Mouse (Mus musculus) limb, embryonic 13.5 days (tissue): ENCODE results near the gene Ankrd50. TPM values are rescaled to one million over a fixed set of nuclear protein-coding genes. Genes with fewer than 3 reads are reported as not detected.

Experiments used
- ATAC-seq: fragments of 200-750 bp; cut with Nextera tagmentation; 2 replicates; pipeline ENCODE4 v1.8.0; 2017; ENCODE audit warnings: low read depth, moderate number of reproducible peaks, moderate TSS enrichment; ENCODE audit not compliant: low FRiP score
- H3K27ac ChIP-seq: fragments of 300-500 bp; sonication (generic); 2 replicates; pipeline ENCODE4 v1.5.1; 2015; ENCODE audit warnings: inconsistent platforms, mild to moderate bottlenecking, moderate library complexity
- H3K27me3 ChIP-seq: fragments of 300-500 bp; sonication (generic); 2 replicates; pipeline ENCODE4 v1.6.1; 2015; ENCODE audit warnings: mild to moderate bottlenecking, inconsistent platforms
- H3K36me3 ChIP-seq: fragments of 300-500 bp; sonication (generic); 2 replicates; pipeline ENCODE4 v1.6.1; 2015; ENCODE audit warnings: inconsistent platforms, mild to moderate bottlenecking, moderate library complexity
- H3K4me1 ChIP-seq: fragments of 300-500 bp; sonication (generic); 2 replicates; pipeline ENCODE4 v1.6.1; 2015; ENCODE audit warnings: inconsistent platforms
- H3K4me2 ChIP-seq: fragments of 300-500 bp; sonication (generic); replicated peaks from 2 replicates; pipeline ENCODE4 v1.6.1; 2015; ENCODE audit warnings: inconsistent platforms, mild to moderate bottlenecking, moderate library complexity
- H3K4me3 ChIP-seq: fragments of 300-500 bp; sonication (generic); 2 replicates; pipeline ENCODE4 v1.5.1; 2015; ENCODE audit warnings: moderate library complexity, mild to moderate bottlenecking, inconsistent platforms
- H3K9ac ChIP-seq: fragments of 300-500 bp; sonication (generic); 2 replicates; pipeline ENCODE4 v1.6.1; 2015; ENCODE audit warnings: mild to moderate bottlenecking, inconsistent platforms
- H3K9me3 ChIP-seq: fragments of 300-500 bp; sonication (generic); 2 replicates; pipeline ENCODE4 v1.6.1; 2016; ENCODE audit warnings: inconsistent platforms
- WGBS: fragments of 180-500 bp; shearing (Covaris S2); methylation state at CpG from one replicate; pipeline ENCODE4 v1.1.7; 2015; 5-methylcytosine and 5-hydroxymethylcytosine counted together
- polyA plus RNA-seq: library from polyadenylated mRNA; unstranded; fragments of >200 nt; fragmentation: Nextera tagmentation; extraction: Ambion mirVana; gene quantifications from 2 replicates; pipeline ENCODE4 v1.2.1, GENCODE M21; 2015

Gene Ankrd50
- polyA plus RNA-seq, 1 experiment from 2014 or later, result 23.5 TPM

DNA sequence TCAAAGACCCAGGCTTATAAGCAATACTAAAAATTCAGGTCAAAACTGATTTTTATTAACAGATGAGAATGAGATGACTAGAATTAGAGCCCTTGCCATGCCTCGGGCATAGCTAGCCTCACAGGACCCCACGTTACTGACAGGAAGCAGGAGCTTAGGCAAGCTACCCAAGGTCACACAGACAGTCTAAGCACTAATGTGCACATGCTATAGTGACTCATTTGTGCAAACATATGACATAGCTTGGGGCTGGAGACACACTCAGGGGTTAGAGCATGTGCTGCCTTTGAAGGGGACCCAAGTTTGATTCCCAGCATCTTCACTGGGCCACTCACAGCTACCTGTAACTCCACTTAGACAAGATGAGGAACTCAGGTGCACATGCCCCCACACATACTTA, 22.9 kb downstream of the Ankrd50 start:
- no peak overlapping the region for H3K4me3 ChIP-seq
- H3K4me2 ChIP-seq, result no peak overlapping the region
- no peak overlapping the region for H3K27ac ChIP-seq
- WGBS, result 59% methylated on average over 2 of the region's 2 CpGs
- no peaks in the 10 kb centered on the region for H3K27me3 ChIP-seq
- H3K36me3 ChIP-seq, result peaks cover 69% of the 10 kb centered on the region
- ATAC-seq, result no peak
- no peak overlapping the region for H3K9ac ChIP-seq
- H3K9me3 ChIP-seq, result no peaks in the 10 kb centered on the region; the same call in 1 of the 2 replicates
- no peaks in the 10 kb centered on the region for H3K4me1 ChIP-seq

DNA sequence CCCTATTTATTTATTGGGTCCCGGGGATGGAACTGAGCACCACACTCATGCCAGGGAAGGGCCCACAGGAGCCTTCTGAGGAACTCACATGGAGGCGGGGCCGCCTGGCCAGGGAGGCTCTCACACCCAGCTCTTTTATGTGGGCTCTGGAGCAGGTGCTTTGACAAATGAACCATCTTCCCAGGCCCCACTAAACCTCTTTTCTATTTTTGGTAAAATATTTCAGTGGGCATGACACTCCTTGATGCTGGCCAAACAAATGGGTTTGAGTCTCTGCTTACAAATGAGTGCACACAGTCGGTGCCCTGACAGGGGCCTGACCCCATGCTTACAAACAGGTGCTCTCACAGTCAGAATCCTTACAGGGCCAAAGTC, 24.4 kb downstream of the Ankrd50 start:
- Histone ChIP-seq H3K9me3 (no peaks in the 10 kb centered on the region; the same call in 1 of the 2 replicates), H3K9ac (no peak overlapping the region), H3K4me1 (no peaks in the 10 kb centered on the region), H3K4me2 (no peak overlapping the region), H3K36me3 (peaks cover 81% of the 10 kb centered on the region), H3K4me3 (no peak overlapping the region), H3K27me3 (no peaks in the 10 kb centered on the region), H3K27ac (no peak overlapping the region)
- ATAC-seq, result no peak
- 92% methylated on average over 4 of the region's 4 CpGs for WGBS

DNA sequence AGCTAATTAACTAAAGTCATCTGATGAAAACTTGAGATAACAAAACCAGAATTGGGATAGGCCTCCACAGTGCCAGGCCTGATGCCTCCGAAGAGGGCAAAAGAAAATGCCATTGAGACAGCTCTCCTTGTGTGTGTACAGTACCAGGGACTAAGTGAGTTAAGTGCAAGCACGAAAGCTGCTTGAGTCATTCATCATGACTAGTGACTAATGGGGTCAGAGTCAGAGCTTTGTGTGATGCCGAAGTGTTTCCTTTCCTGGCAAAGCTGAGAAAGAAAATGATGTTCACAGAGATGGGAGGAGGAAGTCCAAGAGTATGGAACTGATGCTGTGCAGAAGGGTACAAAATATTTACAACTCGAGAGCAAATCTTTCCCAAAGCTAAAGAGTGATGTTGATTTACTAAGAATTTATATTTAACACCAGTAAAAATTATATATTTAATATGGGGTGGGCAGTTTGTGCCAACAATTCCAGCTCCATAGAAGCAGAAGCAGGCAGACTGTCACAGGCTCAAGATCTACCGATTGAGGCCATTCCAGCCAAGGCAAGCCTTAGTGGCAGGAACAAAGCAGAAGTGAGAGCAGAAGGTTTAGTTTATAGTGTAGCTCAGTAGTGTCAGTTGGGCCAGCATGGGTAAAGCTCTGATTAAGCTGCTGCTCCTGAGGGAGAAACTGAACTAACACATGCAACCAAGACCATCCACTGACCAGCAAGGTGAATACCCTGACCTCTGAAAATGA, 25.0 kb downstream of the Ankrd50 start:
- Histone ChIP-seq H3K9ac (no peak overlapping the region), H3K4me1 (no peaks in the 10 kb centered on the region), H3K4me2 (no peak overlapping the region), H3K36me3 (peaks cover 83% of the 10 kb centered on the region), H3K4me3 (no peak overlapping the region), H3K27ac (no peak overlapping the region), H3K9me3 (no peaks in the 10 kb centered on the region), H3K27me3 (no peaks in the 10 kb centered on the region)
- ATAC-seq, result no peak
- WGBS, result 78% methylated on average over 5 of the region's 5 CpGs

DNA sequence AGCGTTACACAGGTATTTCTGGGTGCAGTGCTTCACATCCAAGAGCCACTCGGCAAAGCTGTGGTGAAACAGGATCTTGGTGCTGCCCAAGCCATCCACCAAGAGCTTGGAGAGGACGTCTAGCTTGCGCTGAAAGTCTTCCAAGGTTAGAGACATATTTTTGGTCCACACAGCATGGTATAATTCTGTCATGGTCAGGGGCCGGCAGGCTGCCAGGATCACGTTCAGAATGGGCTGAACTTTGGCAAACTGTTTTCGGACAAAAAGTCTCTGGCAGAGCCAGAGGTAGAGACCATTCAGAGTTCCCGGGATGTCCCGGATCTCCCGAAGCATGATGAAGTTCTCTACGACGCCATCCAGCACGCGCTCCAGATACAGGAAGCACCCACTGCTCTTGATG, 27.6 kb downstream of the Ankrd50 start:
- Histone ChIP-seq H3K27ac (no peak overlapping the region), H3K36me3 (peaks cover 79% of the 10 kb centered on the region), H3K9me3 (0 out of 2 replicates have a peak, but pooled peaks cover 1% of the 10 kb centered on the region), H3K4me3 (no peak overlapping the region), H3K27me3 (no peaks in the 10 kb centered on the region), H3K4me2 (no peak overlapping the region), H3K9ac (no peak overlapping the region), H3K4me1 (no peaks in the 10 kb centered on the region)
- 94% methylated on average over 14 of the region's 14 CpGs for WGBS
- ATAC-seq, result no peak

DNA sequence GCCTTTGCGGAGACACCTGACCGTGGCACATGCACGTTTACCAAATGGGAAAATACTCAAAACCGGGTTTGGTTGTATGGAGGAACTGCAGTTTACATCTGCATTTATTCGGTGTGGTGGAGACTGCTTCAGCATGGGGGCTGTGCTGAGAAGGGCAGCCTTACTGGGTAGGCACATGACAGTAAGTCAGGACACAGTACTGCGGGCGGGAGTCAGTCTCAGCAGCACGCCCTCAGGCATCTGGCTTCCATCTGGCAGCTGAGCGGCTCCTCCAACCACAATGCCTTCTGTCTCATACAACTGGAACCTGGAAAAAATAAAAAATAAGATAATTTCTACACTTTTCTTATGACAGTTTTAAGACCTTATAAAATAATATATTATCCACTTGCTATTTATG, 32.4 kb downstream of the Ankrd50 start:
- peaks cover 67% of the 10 kb centered on the region for H3K36me3 ChIP-seq
- ATAC-seq, result no peak
- peaks cover 11% of the 10 kb centered on the region; the same call in 1 of the 2 replicates for H3K9me3 ChIP-seq
- H3K27ac ChIP-seq, result no peak overlapping the region
- no peak overlapping the region for H3K4me2 ChIP-seq
- H3K27me3 ChIP-seq, result no peaks in the 10 kb centered on the region
- 63% methylated on average over 9 of the region's 9 CpGs for WGBS
- H3K4me3 ChIP-seq, result no peak overlapping the region
- no peaks in the 10 kb centered on the region for H3K4me1 ChIP-seq
- H3K9ac ChIP-seq, result no peak overlapping the region

DNA sequence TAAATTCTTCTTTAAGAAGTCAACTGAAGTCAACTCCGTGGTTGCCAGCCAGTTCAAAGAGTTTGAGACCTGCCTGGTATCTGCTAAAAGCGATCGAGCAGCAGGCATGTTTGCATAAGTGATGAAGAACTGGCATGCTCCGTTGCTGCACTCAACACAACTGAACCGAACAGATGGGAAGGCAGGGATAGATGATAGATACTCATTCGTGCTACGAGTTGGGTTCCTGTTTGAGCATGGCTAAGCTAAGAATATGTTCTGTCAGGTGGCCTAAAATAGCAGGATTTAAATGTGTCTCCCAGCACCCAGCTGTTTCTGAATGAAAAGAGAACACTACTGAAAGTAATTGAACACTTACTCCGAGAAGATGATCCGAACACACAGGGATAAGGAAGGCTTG, 38.1 kb downstream of the Ankrd50 start:
- 88% methylated on average over 9 of the region's 9 CpGs for WGBS
- ATAC-seq, result no peak
- H3K4me2 ChIP-seq, result no peak overlapping the region

GRCm38 (mm10) chr3:38443875-38444274, 40.8 kb downstream of the Ankrd50 start:
- H3K9ac ChIP-seq, result no peak overlapping the region
- H3K36me3 ChIP-seq, result peaks cover 4% of the 10 kb centered on the region; the same call in 1 of the 2 replicates
- H3K4me2 ChIP-seq, result no peak overlapping the region
- no peaks in the 10 kb centered on the region for H3K27me3 ChIP-seq
- no peaks in the 10 kb centered on the region for H3K9me3 ChIP-seq
- H3K4me3 ChIP-seq, result no peak overlapping the region
- no peak for ATAC-seq
- WGBS, result 65% methylated on average over 4 of the region's 4 CpGs
- H3K27ac ChIP-seq, result no peak overlapping the region
- 0 out of 2 replicates have a peak, but pooled peaks cover 3% of the 10 kb centered on the region for H3K4me1 ChIP-seq

More for the DNA sequence above, 38.1 kb downstream of the Ankrd50 start:
- Histone ChIP-seq H3K36me3 (peaks cover 15% of the 10 kb centered on the region), H3K4me1 (no peaks in the 10 kb centered on the region), H3K4me3 (no peak overlapping the region), H3K9me3 (peaks cover 7% of the 10 kb centered on the region; the same call in 1 of the 2 replicates), H3K27me3 (no peaks in the 10 kb centered on the region), H3K27ac (no peak overlapping the region), H3K9ac (no peak overlapping the region)

DNA sequence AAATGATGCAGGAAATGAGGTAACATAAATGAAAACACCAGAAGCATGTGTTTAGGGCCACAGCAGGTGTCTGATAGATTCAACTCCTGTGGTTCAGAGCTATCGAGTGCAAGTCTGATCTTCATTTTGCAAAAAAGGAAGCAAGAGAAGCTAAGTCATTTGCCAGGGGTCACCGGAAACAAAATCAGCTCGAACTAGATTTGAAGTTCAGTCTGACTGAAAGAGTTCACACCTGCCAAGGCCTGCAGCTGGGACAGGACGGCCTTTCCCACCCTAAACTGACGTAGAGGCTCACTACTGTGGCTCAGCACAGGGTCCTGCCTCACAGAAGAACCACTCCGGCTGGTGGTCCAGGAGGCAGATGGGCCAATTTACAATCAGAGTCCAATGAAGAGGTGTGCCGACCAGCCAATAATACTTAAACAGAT, 44.1 kb downstream of the Ankrd50 start:
- H3K9me3 ChIP-seq, result no peaks in the 10 kb centered on the region

GRCm38 (mm10) chr3:38436596-38436995, 48.0 kb downstream of the Ankrd50 start:
- Histone ChIP-seq H3K4me2 (no peak overlapping the region), H3K4me3 (no peak overlapping the region), H3K9me3 (0 out of 2 replicates have a peak, but pooled peaks cover 4% of the 10 kb centered on the region), H3K27ac (no peak overlapping the region), H3K36me3 (no peaks in the 10 kb centered on the region), H3K4me1 (0 out of 2 replicates have a peak, but pooled peaks cover 3% of the 10 kb centered on the region), H3K9ac (no peak overlapping the region), H3K27me3 (no peaks in the 10 kb centered on the region)
- 88% methylated on average over 3 of the region's 3 CpGs for WGBS
- ATAC-seq, result no peak

More for the DNA sequence above, 44.1 kb downstream of the Ankrd50 start:
- no peak overlapping the region for H3K27ac ChIP-seq
- 0 out of 2 replicates have a peak, but pooled peaks cover 3% of the 10 kb centered on the region for H3K4me1 ChIP-seq
- H3K4me2 ChIP-seq, result no peak overlapping the region
- H3K4me3 ChIP-seq, result no peak overlapping the region
- H3K36me3 ChIP-seq, result no peaks in the 10 kb centered on the region
- 49% methylated on average over 7 of the region's 7 CpGs for WGBS
- no peak for ATAC-seq
- H3K9ac ChIP-seq, result no peak overlapping the region
- no peaks in the 10 kb centered on the region for H3K27me3 ChIP-seq

DNA sequence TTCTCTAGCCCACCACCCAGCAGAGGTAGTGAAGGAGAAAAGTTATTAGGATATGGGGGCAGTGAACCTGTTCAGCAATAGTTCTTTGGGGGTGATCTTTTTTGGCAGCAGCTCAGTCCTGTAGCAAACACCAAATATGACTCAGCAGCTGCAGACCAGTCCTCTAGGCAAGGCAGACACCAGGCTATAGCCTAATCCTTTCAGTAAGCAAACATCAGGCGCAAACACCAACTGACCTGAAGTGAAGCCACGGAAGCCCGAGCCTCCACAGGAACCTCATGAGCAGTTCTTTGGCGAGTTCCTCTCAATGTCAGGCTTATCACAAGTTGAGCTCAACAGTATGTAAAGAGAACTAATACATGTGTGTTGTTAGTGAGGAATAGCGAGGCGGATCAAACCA, 48.8 kb downstream of the Ankrd50 start:
- H3K9me3 ChIP-seq, result 0 out of 2 replicates have a peak, but pooled peaks cover 4% of the 10 kb centered on the region
- H3K9ac ChIP-seq, result no peak overlapping the region
- H3K4me2 ChIP-seq, result no peak overlapping the region
- no peaks in the 10 kb centered on the region for H3K36me3 ChIP-seq
- WGBS, result 92% methylated on average over 6 of the region's 6 CpGs
- no peak overlapping the region for H3K27ac ChIP-seq
- no peak for ATAC-seq
- no peaks in the 10 kb centered on the region for H3K27me3 ChIP-seq
- no peak overlapping the region for H3K4me3 ChIP-seq
- H3K4me1 ChIP-seq, result 0 out of 2 replicates have a peak, but pooled peaks cover 3% of the 10 kb centered on the region

DNA sequence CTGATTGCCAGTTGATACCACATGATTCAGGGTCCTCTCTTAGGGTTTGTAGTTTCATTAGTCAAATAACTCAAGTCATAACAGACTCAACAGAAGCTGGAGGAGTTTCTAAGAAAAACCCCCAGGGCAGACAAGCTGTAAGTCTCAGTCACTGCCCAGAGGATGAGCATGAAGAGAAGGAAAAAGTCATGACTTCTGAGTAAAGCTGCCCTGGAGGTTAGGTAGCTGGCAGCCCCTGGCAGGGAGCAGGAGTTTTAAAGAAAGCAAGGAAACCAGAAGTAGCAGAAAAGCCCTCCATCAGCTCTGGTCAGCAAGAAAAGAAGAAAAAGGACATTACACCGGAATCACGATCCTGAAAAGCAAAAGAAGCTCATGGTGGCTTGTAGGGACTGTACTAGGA, 50.2 kb downstream of the Ankrd50 start:
- H3K4me1 ChIP-seq, result no peaks in the 10 kb centered on the region
- no peak overlapping the region for H3K4me2 ChIP-seq
- no peaks in the 10 kb centered on the region for H3K36me3 ChIP-seq
- 89% methylated on average over 2 of the region's 2 CpGs for WGBS
- no peak for ATAC-seq
- no peak overlapping the region for H3K27ac ChIP-seq
- H3K4me3 ChIP-seq, result no peak overlapping the region
- H3K9me3 ChIP-seq, result 0 out of 2 replicates have a peak, but pooled peaks cover 4% of the 10 kb centered on the region
- H3K27me3 ChIP-seq, result no peaks in the 10 kb centered on the region
- no peak overlapping the region for H3K9ac ChIP-seq

DNA sequence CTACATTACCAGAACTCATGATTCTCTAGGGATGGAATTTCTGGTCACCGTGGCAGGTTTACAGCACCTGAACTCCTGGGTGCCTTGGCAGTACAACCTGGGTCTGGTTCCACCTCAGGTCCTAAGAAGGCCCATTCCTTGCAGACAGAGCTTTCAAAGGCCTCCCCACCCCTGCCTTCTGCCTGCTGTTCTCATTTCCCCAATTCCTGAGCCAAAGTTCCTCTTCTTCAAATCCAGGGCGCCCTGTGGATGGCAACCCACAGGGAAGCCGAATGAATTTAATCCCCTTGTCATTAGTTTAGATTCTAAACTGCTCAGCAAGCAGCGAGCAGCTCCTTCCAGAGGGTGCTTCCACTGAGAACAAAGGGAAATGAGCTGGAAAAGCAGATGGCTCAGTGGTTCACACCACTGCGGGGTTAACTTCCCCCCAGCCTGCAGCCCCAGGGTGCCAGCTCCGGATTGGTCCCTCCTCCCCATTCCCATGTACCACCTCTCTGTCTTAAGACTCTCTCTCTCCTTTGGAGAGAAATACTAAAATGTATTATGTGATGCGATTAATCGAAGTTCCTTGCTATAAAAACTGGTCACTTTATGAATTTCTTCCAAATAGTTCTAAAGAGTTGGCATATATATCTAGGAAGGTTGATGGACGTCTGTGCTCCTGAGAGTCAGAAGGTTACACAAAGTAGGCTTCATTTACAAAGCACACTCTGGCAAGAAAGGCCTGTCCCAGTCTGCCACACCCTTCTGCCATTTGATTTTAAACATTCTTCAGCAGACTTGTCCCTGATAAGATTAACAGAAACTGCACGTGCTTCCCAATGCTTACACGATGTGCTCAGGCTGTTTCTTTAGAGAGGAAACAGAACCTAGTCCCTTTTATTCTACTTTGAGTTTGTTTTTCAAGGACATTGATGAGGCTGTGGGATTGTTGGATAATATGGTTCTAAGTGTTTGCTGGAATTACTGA, 50.9 kb downstream of the Ankrd50 start:
- no peak overlapping the region for H3K9ac ChIP-seq
- H3K4me3 ChIP-seq, result no peak overlapping the region
- ATAC-seq, result no peak
- H3K4me1 ChIP-seq, result no peaks in the 10 kb centered on the region
- H3K36me3 ChIP-seq, result no peaks in the 10 kb centered on the region
- H3K9me3 ChIP-seq, result 0 out of 2 replicates have a peak, but pooled peaks cover 4% of the 10 kb centered on the region
- 18% methylated on average over 11 of the region's 11 CpGs for WGBS
- H3K4me2 ChIP-seq, result no peak overlapping the region
- no peaks in the 10 kb centered on the region for H3K27me3 ChIP-seq
- no peak overlapping the region for H3K27ac ChIP-seq
